Mouse (Mus musculus) retina, postnatal 7 days (tissue): ENCODE measurements around the gene Ttll10.

Source experiments
- DNase-seq: peaks from one replicate; pipeline ENCODE4 v3.0.0-alpha.2; 2012; ENCODE audit warnings: low read depth, low spot score

The Ttll10 gene

DNA sequence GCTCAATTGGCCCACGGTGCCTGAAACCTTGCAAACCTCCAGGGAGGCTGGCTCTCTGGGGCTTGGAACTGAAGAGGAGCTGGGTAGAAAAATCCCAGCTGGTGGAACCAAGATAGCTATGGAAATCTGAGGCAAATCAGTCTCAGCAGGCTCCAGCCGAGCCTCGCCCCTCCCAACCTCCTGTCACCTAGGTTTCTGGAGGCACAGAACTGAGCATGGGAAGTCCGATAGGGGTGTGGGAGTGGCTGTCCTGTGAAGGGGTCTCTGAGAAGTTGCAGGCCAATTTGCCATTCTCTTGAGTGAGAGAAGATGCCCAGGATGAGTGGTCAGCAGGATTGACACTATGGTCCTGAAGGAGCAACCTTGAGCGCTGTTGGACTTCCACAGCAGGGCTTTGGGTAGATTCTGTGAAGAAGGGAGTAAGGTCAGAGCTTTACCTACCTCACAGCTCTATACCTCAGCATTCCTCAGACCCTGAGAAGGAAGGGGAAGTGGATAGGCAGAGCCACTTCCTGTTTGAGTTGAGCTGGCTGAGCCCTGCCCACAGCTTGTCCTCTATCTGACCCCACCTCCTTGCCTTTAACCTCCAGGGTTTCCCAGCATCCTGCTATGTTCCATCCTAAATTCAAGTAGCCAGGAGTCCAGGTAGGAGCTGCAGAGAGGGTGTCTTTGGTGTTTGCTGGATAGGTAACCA lies 8.2 kb upstream of the Ttll10 start:
- DNase-seq = no peak

DNA sequence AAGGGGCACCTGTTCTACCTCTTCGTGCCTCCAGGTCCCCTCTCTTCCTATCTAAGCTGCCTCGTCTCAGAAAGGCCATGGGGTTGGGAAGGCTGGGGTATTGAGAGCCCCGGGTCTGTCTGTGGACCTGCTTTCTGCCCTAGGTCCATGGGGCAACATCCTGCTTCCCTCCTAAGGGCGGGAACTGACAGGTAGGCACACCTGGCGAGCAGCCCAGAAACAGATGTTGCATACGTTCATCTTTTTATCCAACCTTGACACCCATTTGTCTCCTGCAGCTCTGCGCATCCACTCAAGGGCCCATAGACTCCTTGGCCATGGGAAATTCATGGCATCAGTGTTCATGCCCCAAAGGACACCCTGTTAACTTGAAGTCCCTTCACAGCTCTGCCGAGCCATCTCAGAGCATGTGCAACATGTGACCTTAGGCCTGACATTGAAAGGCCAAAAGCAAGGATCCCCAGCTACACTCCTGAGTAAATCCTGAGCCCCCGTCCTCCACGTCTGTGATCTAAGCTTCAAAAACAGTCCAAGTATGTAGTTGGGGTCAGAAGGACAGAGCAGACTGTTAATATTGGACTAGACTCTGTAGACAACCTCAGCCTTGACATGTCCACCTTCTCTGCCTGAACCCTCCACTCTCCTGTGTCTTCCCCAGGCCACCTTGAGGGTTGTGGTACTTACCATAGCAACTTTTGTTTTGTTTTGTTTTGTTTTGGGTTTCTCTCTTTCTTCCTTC lies 6.1 kb upstream of the Ttll10 start:
- DNase-seq = no peak

DNA sequence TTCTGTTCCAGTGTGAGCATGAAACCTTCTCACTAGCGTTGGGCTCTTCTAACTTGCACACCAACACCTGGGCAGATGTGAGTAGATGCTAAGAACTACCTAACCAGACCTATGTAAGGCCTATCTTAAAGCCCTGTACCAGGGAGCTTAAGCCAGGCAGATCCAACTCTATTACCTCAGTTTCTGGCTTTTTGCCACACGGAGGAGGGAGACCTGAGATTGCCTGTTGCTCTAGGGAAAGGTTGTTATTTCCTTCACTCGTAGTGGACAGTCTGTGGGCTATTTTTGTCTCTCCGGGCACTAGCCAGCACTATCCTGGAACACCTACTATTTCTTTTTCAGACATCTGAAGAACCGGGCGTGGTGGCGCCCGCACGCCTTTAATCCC lies 5.3 kb upstream of the Ttll10 start:
- no peak for DNase-seq

DNA sequence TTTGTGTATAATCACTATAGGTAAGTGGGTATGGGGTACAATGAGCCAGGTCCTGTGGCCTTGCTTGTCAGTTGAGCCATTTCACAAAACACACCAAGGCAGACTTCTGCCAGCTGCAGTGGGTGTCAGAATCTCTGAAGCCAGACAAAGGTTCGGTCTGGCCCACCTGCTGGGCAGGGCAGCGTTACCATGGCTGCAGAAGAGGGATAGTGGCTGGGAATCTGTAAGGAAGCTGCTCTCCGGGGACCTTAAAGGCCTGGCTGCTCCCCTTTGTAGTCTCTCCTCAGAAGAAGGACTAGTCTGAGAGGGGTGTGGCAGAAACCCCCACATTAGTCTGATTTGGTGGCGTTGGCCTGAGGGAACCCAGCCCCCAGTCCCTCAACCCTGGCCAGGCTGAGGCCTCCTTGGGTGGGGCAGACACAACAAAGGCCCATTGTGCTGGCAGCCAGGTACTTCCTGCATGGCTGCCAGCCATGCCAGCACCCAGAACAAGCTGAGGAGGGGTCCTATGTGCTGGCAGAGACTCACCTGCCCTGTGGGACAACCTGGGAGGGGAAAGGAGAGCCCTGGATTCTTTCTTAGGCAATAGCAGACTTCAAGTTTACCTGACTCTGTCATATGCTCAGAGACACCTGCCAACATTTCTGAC lies 4.8 kb upstream of the Ttll10 start:
- DNase-seq = no peak

DNA sequence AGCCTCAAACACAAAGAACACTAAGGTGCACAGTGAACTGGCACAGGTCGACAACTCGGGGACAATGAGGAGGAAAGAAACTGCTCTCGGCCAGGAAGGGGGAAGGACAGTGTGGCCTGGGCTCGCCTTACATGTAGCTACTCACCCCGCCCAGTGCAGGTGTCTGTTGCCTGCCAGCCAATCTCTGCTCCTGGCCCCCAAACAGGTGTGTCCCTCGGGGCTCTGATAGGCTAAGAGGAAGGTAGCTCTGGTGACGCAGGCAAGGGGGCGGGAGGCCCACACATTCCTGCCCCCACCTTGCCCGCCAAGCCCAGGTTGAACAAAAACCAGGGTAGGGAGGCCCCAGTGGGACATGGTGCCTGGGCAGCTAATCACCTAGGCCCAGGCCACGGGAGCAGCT lies 499 bp upstream of the Ttll10 start:
- DNase-seq = no peak

DNA sequence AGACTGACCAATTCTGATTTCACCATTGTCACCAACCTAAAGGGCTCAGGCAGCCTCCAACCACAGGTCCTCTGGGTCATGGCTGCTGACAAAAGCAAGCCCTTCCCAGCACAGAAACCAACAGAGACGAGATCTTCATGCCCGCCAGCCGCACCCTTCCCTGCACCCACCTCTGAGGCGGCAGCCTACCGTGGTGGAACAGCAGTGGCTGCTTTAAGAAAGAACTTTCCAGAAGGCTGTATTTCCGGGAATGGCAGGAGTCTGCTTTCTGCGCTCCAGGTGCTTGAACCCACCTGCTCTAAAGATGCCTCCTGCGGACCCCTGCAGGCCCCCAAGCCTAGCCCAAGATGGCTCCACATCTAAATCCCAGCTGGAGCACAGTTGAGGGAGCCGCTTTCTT lies 388 bp downstream of the Ttll10 start:
- DNase-seq = no peak

DNA sequence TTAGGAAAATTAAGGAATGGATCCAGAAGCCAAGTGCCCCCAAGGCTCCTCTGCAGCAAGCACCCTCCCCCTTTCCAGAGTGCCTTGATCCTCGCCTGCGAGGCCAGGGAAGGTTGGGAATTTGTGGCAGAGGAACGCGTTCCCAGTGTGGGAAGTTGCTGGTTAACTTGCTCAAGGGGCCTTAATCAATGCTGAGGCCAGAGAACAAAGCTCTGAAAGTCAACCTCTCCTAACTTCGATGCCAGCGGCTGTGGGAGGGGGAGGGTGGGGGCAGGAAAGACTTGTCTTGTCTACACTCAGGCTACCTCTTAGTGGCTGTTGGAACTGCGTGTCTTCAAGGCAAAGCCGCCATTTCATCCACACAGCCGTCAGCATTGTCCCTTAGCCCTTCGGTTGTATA lies 1.5 kb downstream of the Ttll10 start:
- no peak for DNase-seq

DNA sequence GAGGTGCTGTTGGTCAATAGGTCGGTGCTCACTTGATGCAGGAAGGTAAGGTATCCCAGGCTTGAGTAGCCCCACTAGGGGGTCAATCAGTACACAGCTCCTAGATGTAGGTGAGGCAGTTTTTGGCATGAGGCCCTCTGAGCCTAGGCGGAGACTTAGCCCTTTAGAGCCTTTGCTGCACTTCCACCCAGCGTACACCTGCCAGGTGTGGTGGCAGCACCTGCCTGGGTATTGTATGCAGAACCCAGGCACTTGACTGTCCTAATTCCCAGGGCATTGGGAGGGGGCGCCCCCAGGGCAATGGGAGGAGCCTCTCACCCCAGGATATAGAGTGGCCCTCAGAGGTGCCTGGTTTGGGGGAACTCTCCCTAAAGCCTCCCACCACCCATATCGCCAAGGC lies 4.0 kb downstream of the Ttll10 start:
- DNase-seq = no peak

DNA sequence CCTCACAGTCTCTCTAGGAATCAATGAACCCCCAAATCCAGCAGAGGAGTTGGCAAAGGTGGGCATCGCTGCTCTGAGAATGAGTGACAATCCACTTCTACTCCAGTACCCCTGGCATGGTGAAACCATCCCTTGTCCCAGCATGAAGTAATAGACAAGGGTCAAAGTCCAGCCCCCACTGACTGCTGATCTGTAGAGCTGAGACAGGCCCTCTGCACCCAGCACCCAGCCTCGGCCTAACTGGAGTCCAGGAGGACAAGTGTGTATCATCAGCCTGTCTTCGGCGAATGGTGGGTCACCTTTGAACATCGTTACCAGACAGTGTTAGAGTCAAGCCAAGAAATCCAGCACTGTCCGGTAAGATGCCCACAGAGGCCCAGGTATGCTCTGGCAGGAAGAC lies 4.6 kb downstream of the Ttll10 start:
- DNase-seq = no peak

DNA sequence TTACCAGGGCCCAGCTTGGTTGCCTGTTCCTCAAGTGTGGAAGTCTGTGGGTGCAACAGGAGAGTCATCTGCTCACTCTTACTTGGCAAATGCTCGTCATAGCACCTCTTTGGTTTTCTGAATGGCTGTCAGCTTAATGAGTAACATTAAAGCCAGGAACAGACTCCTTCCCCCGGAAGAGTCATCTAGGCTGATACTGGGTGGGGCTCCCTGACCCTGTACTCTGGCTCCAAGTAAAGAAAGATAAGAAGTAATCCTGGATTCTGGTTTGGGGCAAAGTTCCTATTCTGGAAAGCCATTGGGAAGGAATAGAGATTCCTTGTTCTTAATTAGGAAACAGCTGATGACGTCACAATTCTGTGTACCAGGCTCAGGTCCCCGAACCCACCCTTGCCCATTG lies 5.1 kb downstream of the Ttll10 start:
- DNase-seq = no peak

DNA sequence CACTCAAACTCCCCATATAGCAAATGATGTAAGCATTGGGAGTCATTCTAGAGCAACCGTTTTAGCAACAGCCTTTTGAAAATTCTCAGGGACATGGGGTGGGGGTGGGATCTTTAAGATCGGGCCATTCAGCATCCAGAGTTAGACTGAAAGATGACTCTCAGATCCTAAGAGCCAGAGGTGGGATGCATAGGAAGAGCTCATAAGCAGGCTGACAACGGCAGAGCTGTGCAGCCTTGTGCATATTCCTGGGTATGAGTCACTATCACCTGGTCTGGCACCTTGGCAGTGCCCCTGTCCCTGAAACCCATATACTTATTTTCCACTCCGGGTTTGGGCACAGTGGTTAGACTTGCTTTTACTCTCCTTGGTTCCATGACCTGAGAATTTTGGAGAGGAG lies 6.1 kb downstream of the Ttll10 start:
- no peak for DNase-seq

DNA sequence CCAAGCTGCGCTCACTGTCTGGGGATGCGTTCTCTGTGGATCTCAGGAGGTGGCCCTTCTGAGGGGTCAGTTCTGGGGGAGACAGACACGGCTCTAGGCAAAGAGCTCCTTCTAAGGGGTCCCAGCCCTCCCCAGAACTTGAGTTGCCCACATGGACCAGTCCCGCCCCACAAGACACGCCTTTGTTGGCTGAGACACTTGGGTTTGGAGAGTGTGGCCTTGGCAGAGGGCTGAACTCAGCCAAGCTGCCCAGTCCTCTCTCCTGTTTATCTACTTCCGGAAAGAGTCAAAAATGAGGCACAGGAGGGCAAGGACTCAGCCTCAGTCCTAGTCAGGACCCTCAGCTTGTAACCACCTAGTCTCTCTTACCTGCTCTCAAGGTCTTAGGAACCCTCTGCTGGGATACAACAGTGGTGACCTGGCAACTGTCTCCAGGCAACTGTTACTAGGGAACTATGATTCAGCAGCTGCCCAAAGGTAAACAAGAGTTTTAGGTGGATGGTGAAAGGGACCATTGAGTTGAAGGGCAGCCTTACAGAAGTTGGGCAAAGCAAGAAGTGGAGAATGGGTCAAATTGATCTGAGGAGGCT lies 8.7 kb downstream of the Ttll10 start:
- DNase-seq = no peak

DNA sequence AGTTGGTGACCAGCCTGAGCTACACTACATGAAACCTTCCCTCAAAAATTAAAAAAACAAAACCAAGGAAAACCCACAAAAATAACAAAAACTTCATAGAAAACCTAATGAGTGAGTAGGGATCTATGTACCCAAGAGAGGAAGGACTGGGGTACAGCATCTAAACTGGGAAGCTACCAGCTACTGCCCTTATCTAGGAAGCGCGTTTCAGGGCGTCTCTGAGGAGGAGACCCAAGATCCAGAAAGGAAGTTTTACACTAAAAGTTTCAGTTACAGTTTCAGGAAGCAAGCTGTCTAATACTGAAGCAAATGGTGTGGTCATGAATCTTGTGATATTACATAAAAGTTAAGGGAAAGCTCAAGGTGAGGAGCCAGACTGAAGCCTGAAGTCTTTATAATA lies 9.4 kb downstream of the Ttll10 start:
- no peak for DNase-seq

DNA sequence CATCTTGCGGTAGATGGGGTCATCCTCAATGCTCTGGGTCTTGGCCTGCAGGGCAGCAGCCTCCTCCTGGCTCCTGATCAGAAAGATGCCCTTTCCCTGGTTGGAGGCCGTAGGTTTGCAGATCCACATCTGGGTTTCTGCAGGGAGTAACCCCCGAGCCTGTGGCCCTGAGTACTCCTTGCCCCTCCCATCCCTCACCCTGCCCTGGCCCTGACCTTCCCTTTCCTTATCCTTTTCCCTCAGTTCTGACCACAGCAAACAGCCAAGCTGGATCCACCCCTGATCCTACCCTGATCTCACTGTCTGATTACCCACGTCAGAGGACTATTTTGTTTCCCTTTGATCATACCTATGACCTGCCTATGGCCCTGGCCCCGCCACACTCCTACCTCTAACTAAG lies 14.5 kb downstream of the Ttll10 start:
- DNase-seq = no peak

DNA sequence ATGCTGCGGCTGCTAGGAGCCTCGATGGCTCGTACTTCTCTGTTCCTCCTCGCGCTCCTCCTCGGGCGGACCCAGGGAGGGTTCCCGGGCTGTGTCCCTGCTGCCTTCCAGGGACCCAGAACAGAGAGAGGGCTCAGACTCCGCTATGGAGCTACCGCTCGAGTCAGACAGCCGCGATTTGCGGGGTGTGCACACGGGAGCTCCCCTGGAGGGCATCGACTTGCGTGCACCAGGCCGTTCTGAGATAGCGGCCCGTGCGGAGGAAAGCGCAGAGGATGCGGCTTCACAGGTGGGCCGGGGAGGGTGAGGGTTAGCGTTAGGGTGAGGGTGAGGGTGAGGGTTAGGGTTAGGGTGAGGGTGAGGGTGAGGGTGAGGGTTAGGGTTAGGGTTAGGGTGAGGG lies 24.3 kb downstream of the Ttll10 start:
- DNase-seq = no peak

DNA sequence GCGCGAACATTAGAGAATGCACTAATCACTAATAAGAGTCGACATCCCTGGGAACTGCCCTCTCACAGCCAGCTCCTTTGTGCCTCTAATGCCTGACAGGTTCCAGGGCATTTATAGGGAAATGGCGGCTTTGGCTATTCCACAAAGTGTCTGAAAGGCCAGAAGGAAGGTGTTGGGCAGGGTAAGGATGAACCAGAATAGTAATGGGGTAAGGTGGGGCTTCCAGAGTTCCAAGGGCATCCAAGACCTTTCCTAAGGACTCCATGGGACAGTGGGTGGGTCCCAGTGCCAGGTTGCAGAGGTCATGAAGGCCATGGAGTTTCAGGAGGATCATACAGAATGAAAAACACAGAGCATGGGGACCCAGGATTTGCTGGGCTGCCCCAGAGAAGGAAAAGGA lies 24.9 kb downstream of the Ttll10 start:
- DNase-seq = no peak

DNA sequence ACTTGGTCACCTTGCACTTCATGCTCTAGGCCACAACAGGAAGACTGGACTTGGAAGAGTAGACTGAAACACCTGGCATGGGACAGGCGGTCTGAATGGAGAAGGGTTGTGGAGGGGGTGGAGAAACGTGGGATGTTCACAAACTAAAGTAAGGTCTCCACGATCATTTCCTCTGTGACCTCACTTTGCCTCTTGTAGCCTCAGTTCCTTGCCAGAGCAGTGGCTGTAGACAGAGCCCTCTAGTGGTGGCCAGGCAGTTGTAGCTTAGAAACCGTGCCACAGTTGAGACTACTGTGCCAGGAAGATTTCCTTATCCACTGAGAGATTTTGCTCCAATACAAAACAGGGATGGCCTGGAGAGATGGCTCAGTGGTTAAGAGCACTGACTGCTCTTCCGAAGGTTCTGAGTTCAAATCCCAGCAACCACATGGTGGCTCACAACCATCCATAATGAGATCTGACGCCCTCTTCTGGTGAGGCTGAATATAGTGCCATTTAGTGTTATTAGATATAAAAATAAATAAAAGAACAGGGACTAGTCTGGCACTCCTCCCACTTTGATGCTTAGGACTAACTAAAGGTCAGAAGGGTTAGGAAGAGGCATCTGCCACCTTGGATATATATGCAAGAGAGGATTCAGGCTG lies 25.6 kb downstream of the Ttll10 start:
- DNase-seq = peak; percentile 35

DNA sequence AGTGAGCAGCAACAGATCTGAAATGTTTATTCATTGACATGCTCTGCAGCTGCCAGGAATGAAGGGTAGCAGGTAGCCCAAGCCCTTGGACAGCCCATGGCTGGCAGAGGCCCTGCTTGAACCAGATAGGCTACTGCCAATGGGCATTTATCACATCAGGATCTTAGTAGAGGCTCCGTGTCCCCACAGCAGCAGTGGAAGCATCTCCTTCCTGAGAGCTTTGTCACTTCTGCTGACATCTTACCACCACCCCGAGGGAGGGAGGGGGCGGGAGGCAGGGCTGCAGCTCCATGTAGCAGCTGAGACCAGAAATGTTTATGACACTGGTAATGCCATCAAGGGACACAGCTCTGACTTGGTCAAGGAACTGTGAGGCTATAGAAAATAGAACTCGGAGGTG lies 26.4 kb downstream of the Ttll10 start:
- DNase-seq = no peak

DNA sequence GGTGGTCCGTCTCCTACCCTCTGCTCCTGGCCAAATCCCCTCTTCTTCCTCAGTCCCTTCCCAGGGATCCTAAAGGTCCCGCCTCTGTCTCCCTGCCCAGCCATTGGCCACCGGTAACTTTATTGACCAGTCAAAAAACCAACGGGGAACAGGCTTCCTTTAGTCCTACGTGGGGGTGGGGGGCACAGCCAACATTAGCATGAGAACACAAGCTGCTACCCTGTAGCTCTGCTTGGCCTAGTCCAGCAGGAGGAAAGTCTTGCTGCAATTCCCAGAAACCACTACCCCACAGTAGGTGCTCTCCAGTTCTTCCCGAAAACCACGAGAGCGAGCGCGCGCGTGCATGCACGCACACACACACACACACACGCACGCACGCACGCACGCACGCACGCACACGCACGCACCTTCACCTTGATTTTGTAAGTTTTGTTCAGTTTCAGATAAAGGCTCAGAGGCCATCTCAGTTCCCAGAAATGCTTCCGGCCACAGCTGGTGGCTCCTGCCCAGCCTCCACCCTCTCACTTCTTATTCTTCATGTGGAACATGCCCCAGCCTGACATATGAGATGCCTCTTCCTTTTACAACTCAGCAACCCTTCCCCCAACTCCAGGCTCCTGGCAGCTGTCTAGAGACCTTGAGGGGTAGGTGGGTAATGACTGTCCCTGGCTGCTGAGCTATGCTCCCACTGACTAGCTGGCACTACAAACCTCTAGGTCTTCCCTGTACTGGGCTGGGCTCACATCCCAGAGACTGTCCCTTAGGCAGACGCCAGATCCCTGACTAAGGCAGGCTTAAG lies 27.4 kb downstream of the Ttll10 start:
- DNase-seq = peak; percentile 59

DNA sequence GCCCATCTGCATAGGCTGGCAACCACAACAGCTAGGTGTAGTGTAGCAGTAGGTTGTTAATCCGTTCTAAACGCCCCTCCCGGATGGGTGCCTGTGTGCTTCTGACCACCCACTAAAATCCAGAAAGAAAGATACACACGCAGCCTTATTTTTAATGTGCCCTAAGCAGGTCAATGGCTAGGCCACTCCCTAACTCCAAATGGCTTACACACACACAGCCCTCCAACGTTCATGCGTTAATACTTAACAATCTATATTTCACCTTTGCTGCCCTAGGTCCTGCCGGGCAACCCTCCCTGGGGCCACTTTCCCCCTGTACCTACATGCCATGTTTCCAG lies 28.0 kb downstream of the Ttll10 start:
- DNase-seq = no peak

DNA sequence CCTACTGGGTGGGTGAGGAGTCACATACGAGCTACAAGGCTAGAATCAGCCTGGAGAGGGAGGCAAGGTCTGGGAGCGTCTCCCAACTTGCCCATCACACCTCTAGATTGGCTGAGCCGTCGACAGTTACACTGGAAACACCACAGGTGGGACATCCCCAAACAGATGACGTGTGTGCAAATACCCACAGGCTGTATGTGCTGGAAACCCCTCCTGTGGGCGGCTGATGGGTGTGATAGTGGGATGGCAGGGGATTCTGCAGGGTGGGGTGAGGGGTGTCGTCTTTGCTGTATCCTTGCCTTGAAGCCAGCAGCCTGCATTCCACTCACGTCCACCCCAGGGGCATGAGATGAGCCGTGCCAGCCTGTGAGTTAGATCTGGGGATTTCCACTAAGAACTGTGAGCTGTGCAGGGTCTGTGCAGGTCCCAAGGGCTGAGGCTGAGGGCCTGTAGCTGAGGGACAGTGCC lies 28.5 kb downstream of the Ttll10 start:
- no peak for DNase-seq
